Mouse (Mus musculus) embryo, embryonic 10.5 days (tissue): ENCODE data around the gene Tenm2.

ENCODE experiments used
- DNase-seq: peaks from one replicate; pipeline ENCODE4 v3.0.0-alpha.2; 2015; ENCODE audit warnings: low spot score

Gene Tenm2

DNA sequence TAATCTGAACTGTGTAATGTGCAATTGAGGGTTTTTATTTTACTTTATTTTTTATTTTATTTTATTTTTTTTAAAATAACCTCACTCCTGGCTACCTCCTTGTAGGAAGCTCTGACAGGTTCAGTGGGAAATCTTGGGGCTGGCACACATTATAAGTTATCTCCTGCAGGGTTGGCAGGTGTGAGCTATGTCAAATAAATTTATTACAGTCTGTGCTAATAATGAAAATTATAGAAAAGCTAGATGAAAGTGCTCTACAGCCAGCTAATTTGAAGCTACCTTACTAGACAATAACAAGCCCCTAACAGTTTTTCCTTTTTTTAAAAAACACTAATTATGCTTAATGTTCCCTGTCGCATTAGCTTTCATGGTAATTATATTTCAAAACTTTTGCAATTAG, 885.5 kb downstream of the Tenm2 start:
- no peak for DNase-seq

DNA sequence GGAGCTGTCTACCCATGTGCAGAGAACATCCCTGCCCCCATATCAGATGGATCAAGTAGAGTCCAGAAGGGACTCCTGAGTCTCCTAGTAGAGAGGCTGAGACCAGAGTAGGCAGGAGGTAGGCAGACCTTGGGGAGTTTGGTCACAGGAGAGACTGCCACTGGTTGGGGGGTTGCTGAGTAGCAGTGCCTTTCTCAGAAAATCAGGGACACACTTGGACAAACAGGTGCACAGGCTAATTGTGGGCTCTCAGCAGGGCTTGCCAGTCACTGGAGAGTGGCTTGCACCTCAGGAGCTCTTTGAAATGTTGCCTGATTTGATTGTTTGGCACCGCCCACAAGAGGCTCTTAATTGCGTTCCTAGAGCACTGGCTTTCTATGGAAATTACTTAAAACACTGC, 885.9 kb downstream of the Tenm2 start:
- no peak for DNase-seq

DNA sequence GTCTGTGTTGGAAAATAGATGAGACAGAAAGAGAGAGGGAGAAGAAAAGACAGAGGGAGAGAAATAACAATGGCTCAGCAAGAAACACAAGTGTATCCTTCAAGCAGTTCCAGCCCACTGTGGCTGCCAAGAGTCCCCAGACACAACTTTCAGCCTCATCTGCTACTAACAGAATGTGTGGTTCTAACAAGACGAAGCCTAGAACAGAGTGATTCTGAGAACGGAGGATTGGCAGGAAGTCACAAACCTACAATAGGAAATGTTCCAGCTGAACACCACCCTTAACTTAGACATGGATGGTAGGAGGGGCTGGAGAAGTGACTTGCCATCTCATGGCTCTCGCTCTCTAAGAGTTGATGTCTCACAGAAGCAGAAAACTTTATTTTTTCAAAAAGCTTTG, 894.0 kb downstream of the Tenm2 start:
- no peak for DNase-seq

DNA sequence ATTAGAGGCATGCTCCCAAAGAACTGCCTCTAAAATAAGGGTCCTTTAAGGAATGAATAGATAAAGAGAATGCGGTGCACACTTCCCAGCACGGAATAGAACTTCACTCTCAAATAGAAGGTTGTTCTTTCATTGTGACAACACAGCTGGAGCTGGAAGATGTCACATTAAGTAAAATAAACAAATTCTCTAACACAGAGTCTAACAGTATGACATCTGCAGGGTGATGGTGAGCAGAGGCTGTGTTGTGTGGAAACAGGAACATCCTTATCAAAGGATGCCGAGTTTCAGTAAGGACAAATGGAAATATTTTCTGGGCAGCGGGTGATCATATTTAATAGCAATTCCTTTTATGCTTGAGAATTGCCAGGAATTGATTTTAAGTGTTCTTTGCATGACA, 897.3 kb downstream of the Tenm2 start:
- DNase-seq = no peak

GRCm38 (mm10) chr11:36337063-36337462, 898.7 kb downstream of the Tenm2 start:
- no peak for DNase-seq

DNA sequence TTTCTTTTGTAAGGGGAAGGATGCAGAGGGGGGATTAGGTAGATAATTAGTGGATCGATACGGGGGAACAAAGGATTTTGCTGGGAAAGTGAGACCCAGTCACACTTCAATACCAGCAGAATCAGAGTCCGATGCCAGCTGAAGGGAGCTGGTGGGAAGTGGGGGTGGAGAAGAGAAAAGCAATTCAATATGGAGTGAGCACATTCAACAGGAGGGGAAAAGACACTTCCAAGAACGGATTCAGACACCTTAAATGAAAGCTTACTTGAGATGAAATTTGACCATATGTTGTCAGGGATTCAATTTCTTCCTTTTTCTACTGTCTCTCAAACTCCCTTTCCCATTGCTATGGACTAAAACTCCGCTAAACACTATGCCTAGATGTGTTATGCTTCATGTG, 900.6 kb downstream of the Tenm2 start:
- no peak for DNase-seq

GRCm38 (mm10) chr11:36334100-36334735, 901.5 kb downstream of the Tenm2 start:
- peak; percentile 56 for DNase-seq

DNA sequence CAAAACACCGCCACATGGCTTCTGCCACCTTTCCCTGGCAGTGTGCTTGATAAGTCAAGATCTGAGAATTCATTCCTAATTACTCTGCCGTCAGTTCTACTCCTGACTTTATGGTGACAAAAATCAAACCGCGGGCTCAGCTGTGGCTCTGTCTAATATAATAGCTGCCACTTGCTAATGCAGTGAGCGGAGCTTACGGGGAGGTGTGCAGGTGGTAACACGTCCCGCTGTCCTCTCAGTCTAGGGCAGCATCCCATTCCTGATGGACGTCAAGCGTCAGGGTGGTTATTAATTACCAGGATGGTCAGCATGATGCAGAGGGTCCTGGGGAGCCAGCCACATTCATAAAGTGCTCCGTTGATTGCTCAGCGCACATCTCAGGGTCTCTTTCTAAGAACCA, 903.5 kb downstream of the Tenm2 start:
- peak; percentile 37 for DNase-seq

DNA sequence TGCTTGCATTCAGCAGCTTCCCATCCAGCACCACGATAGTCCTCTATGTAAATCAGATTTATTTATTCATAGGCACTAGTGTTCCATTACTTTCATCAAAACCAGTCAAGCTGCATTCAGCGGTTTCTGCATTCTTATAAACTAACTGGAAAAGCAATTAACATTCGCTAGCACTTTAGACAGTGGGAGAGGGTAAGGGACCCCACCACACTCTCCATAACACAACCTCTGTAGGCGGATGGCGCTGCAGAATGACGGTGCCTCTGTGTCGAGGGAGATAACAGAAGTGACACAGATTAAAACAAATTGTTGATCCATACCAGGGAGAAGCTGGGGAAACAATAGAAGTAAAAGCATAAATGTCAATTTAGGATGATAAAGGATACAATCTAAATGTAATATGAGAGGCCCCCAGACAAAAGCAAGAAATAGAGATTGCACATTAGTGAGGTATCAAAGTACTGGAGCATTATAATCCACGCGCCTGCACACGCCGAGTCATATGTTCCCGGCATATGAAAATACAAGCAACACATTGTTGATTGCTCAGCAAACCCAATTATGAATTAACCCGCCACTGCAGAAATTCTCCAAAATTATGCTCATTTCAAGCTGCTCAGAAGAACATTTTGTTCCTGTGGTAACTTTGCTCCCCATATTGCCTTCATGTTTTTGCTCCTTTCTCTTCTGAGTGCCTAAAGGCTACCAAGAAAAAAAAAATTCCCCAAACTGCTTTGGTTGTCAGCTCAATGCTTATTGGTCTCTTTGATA, 904.2 kb downstream of the Tenm2 start:
- DNase-seq = no peak

DNA sequence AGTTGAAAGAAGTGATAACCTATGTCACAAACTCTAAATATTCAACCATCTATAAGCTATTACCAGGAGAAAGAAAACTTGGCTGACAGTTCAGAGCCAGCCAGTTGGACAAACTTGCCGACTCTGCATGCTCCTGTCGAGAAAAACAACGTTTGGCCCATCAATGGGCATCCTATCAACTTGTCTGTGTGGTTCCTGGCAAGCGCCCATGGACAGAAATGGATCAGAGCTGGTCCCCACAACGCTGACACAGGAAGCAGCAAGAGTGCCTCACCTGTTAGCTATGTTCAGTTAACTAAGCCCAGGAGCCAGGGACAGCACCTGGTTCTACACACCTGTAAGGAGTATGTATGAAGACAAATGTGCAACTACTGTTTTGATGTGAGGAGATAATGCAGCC, 908.5 kb downstream of the Tenm2 start:
- no peak for DNase-seq

GRCm38 (mm10) chr11:36309317-36309716, 926.4 kb downstream of the Tenm2 start:
- DNase-seq = no peak

- no peak for DNase-seq
These were observed 928.5 kb downstream of the Tenm2 start for GRCm38 (mm10) chr11:36307276-36307675.

- DNase-seq = no peak
These were observed 930.3 kb downstream of the Tenm2 start for GRCm38 (mm10) chr11:36305348-36305950.

DNA sequence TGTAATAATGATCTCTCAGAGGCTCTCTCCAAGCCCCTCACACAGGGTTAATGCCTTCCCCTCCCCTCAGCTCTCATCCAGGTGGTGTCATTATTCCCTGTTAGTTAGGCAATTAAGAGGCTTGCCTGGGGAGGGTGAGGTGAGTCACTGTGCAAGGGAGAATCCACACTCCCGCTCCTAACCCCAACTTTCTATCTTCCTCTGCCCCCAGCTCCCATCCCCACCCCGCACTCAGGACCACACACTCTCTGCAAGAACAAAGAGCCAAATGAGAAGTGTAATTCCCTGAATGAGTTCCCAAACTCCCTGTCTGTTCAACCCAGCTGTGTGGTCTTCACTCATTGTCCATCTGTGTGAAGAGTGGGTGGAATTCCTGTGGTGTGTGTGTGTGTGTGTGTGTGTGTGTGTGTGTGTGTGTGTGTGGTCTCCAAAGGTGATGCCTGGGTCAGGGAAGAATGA, 932.8 kb downstream of the Tenm2 start:
- DNase-seq = peak; percentile 22

- no peak for DNase-seq
These were observed 933.7 kb downstream of the Tenm2 start for GRCm38 (mm10) chr11:36302096-36302495.

DNA sequence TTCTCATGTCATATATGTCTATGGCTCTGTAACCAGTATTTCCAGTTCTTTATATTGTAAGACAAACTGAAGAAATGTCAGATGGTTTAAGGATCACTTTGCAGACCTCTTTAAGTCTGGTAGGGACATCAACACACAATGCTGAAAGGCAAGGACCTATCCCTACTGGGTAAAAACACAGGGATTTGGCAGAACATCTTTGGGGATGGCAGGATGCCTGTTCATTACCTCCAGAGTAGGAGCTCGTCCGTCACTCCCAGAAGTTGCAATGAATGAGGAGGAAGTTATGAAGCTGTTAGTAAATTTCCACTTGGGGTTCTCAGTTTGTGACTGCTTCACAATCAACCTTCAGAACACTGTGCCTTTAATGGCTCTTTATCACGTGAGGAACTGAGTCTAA, 939.2 kb downstream of the Tenm2 start:
- DNase-seq = no peak

DNA sequence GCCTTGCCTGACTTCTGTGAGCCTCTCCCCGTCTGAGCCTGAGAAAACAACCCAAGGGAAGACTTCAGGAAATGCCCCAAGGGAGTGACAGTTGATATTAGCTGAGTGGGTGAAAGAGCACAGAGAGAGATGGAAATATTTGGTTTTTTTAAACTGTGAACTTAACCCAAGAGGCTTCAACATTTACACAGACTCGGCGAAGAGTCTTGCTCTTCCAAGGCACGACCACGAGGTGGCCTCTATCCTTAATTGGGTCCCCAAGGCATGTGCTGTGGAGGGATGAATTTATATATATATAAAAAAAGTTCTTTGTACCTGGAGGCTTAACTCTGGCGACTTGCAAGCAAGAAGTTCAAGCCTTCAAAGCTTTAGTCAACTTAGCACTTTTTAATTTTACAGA, 943.6 kb downstream of the Tenm2 start:
- DNase-seq = no peak

- DNase-seq = no peak
These were observed 949.5 kb downstream of the Tenm2 start for GRCm38 (mm10) chr11:36286246-36286645.

GRCm38 (mm10) chr11:36280533-36280932, 955.2 kb downstream of the Tenm2 start:
- no peak for DNase-seq

DNA sequence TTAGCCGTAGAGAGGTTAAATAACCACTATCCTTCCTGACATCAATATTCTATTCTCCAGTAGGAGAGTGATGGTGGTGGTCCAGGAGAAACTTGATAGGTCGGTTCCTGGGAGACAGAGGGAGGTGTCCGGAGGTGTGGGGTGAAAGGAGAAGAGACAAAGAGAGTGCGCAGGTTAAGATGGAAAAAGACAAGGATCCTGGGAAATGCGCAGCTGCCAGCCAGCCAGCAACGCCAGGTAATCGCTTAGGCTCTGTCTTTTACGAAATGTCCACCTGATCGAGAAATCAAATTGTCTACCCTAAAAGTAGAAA, 957.9 kb downstream of the Tenm2 start:
- no peak for DNase-seq

GRCm38 (mm10) chr11:36277192-36277902, 958.4 kb downstream of the Tenm2 start:
- no peak for DNase-seq

DNA sequence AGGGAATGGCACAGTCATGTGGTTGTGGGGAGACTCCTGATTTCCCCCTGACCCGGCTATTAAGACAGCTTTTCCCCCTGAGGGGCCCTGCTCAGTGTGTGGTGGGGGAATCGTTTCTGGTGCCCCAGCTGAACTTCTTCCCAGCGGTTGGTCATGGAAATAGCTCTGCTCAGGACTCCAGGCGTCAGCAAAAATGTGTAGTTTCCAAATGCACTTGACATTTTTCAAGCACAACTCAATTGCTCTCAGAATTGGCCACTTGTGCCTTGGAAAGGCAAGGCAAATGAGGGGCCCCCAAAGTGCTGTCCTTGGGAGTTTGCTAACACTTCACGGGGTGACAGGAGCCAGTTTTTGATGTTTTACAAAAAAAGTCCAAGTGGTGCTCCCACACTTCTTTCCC, 959.7 kb downstream of the Tenm2 start:
- DNase-seq = peak; percentile 27

DNA sequence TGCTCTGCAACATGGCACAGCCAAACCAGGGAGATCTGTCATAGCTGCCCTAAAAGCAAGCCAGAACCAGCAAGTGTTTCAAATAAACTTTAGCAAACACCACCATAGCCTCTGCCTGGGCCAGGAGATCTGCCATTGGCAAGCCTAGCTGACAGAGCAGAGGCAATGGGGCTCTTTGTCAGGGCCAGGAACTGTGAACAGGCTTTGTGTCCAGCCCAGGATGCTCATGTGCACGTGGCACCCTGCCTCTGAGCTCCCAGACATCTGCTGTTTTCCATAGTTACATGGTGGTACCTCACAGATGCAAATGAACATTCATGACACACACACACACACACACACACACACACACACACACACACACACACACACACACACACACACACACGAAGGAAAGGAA, 963.6 kb downstream of the Tenm2 start:
- no peak for DNase-seq
